Mouse (Mus musculus) liver, postnatal 0 days (tissue): ENCODE results near the gene Mettl24.

Experiments used
- CTCF ChIP-seq: sonication (generic); IDR thresholded peaks from 2 replicates; pipeline ENCODE4 v1.5.1; 2016; ENCODE audit warnings: antibody characterized with exemption, low read depth
- EP300 ChIP-seq: IDR thresholded peaks from 2 replicates; pipeline ENCODE4 v1.6.1; 2016; ENCODE audit warnings: antibody characterized with exemption, low read depth, mild to moderate bottlenecking

- TF ChIP-seq CTCF (no peak), EP300 (no peak)
Measured at GRCm38 (mm10) chr10:40684326-40684725, 1.2 kb downstream of the Mettl24 start.
